Mouse (Mus musculus): Measurements from ENCODE around the gene Mipep.

GRCm38 (mm10) chr14:60736591-60737192 lies 47.7 kb upstream of the Mipep start:
- TF ChIP-seq CTCF (IDR thresholded peaks at IDR 0.05; ENCODE audit: control insufficient read depth, insufficient read depth, insufficient replicate concordance, low read depth, low read length) (no peak), POLR2A (IDR thresholded peaks at IDR 0.05; ENCODE audit: control insufficient read depth, low read depth, low read length) (no peak)

Measured in testis, adult 2 months (tissue).